Mouse (Mus musculus) left cerebral cortex, postnatal 36 days (tissue): ENCODE results near the gene Sypl. TPM values are rescaled to one million over a fixed set of nuclear protein-coding genes. Genes with fewer than 3 reads are reported as not detected.

Source experiments
- DNase-seq, 2 experiments: peaks; one replicate each; pipeline ENCODE4 v3.0.0; 2021 to 2022; ENCODE audit warnings: low spot score in 2 of 2, mixed read lengths in 1 of 2
- intact Hi-C: fragments of 180-260 bp; cut with DNase I; formaldehyde crosslinking; loops from one replicate; pipeline ENCODE4 v1.15.1; 2025
- total RNA-seq, 2 experiments: library from RNA; stranded (reverse); gene quantifications; 2 replicates each; pipeline ENCODE4 v1.2.3; 2021

Sypl gene
- total RNA-seq, 2 experiments from 2014 or later = 34.9 to 37.2 TPM

DNA sequence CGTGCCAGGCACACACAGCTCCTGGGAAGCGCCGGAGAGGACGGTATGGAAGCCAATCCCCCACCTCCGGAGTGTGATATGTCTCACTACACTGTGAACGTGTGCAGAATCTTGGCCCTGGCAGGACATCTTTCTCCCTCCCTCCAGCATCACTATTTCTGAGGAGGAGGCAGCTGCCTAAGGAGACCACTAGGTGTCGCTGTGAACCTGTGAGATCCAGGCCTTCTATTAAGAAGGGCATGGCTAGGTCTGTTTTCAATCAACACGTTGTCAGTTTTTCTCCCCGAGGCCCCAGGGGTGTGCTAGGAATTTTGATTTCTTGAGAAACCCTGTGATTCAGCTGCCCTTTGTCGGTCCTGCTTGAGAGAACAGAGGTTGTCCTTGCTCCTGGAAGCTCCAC, 73.4 kb downstream of the Sypl start:
- intact Hi-C loops = loop anchor here (1.0 to 5.0 kb wide), 5 partner anchors 82 to 400 kb away; partner anchors contain the start of gene Twistnb
- DNase-seq = peak; percentile 61 to 70

DNA sequence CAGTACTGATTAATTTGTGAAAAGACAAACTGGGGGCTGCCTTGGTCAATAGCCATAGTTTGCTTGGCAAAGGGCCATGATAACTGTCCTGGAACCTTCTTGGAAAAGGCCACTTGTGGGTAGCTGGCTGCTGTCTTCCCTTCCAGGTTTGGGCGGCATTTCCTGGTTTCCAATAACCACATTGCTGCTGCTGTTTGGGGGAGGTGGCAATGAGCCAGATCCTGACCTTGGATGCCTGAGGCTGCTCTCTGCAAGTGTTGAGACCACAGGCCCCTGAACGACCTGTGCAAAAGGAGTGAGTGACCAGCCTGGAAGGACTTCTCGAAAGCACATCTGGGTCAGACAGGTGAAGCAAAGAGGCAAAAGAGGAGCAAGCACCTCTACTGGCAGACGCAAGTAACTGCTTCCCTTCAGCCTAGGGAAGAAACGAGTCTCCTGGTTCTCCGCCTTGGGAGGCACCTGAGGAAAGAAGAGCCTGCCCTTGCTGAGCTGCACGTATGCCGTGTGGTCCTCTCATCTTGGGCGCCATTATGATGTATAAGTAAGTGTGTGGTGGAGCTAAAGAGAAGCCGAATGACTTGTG, 74.5 kb downstream of the Sypl start:
- intact Hi-C loops = loop anchor here (5.0 kb wide), 2 partner anchors 116 to 399 kb away; partner anchors contain the start of gene Twistnb
- DNase-seq = no peak

DNA sequence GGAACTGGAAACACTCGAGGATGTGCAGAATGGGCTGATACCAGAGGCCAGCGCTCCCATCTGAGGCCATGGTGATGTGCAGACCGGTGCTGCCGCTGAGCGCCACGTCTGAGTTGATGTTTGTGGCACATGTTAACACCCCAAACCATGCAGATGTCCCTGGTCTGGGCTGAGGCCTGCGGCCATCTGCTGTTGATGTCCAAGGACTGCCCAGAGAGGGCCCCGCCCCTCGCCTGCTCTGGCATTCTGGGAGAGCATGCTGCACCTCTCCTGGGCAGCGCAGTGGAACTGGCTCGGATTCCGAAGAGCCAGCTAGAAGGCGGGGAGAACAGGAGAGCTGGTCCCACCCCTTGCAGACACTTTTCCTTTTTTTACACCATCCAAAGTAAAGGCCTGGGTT, 75.0 kb downstream of the Sypl start:
- intact Hi-C loops = loop anchor here (5.0 kb wide), 2 partner anchors 116 to 399 kb away; partner anchors contain the start of gene Twistnb
- no peak for DNase-seq

Other genes starting within 250 kb of the Sypl start
- gene Nampt, start 134.3 kb upstream of the Sypl start, total RNA-seq = 10 to 100 TPM; 30.2 to 33.3 TPM
- gene Cdhr3, start 139.0 kb downstream of the Sypl start, total RNA-seq = 1 to 10 TPM; 1.0 to 2.2 TPM
- gene Atxn7l1, start 193.8 kb downstream of the Sypl start, total RNA-seq = 10 to 100 TPM; 49.8 to 67.5 TPM